Mouse (Mus musculus): ENCODE measurements around the gene Kank1. TPM values are rescaled to one million over a fixed set of nuclear protein-coding genes. Genes with fewer than 3 reads are reported as not detected.

The Kank1 gene
- polyA plus RNA-seq, 1 experiment = 11.3 TPM

DNA sequence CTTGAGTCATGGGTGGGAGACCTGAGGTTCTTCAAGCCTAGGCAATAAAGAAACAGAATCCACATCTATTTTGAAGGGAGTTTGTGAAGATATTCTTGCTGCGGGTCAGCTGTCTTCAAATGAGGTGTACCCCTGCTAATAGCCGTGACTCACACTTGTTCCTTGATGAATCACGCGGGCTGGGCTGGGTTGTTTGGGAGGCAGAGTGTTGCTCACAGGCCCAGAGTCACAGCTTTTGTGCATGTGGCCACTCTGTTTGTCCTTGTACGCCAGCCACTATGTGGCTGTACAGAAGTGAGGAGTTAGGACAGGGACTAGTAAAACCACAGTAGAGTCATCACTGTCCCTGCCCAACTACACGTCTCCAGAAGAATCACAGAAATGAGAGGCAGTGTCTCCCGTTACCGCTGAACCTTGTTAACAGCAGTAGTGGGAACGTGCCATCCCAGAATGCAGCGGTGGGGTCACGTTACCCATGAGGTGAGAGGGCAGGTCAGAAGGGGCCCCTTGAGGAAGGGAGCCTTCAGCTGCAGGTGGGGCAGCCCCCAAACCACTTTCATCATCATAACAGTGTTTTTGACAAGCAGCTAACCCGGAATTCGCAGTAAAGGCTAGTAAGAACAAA lies 191.7 kb downstream of the Kank1 start:
- 87% methylated on average over 13 of the region's 13 CpGs for WGBS

DNA sequence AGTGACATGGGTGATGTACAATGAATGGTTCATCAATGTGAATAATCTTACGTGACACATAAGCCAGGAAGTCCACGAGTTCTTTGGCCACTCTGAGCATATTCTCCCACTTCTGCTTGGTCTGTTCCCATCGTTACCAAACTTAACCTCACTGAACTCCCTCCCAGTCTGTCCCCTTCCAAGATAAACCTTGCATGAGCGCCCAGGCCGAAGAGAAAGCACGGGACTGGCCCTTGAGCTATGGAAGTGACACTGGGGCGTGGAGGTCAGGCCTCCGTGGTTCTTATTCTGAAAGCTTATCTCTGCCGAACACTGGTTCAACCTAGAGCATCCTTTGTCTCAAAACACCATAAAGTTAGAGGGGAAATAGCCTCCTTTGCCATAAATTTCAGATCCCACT lies 194.7 kb downstream of the Kank1 start:
- WGBS = 66% methylated on average over 9 of the region's 9 CpGs
- DNase-seq (ENCODE audit: low read depth, low spot score) = no peak

More for the DNA sequence above, 191.7 kb downstream of the Kank1 start:
- DNase-seq (ENCODE audit: low read depth, low spot score) = no peak

- DNase-seq (ENCODE audit: low read depth, low spot score) = no peak
- WGBS = 74% methylated on average over 7 of the region's 7 CpGs
Observed at GRCm38 (mm10) chr19:25431909-25432308, 195.1 kb downstream of the Kank1 start.

GRCm38 (mm10) chr19:25433169-25433690 lies 196.5 kb downstream of the Kank1 start:
- 79% methylated on average over 7 of the region's 7 CpGs for WGBS
- no peak for DNase-seq (ENCODE audit: low read depth, low spot score)

GRCm38 (mm10) chr19:25434345-25434744 lies 197.6 kb downstream of the Kank1 start:
- WGBS = 90% methylated on average over 7 of the region's 7 CpGs
- DNase-seq (ENCODE audit: low read depth, low spot score) = no peak

DNA sequence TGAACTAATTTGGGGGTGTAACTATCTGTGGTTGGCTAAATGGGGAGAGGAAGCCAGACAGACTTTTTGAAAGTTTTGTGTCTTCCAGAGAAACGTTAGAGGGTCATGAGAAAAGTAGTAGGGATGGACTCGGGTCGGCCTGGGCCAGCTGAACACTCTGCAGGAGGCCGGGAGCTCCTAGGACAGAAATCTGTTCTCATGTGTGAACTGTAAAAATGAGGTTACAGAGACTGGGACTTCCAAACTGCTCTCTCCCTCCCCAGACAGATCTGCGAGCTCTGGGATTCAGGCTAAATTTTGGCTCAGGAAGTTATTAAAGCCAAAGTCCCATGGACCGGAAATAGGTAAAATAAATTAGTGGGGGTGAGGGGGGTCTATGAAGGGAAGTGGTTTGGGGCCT lies 198.0 kb downstream of the Kank1 start:
- 76% methylated on average over 6 of the region's 6 CpGs for WGBS
- no peak for DNase-seq (ENCODE audit: low read depth, low spot score)

GRCm38 (mm10) chr19:25435412-25435811 lies 198.6 kb downstream of the Kank1 start:
- no peak for DNase-seq (ENCODE audit: low read depth, low spot score)
- WGBS = 47% methylated on average over 5 of the region's 5 CpGs

GRCm38 (mm10) chr19:25436175-25436574 lies 199.4 kb downstream of the Kank1 start:
- WGBS = 77% methylated on average over 4 of the region's 4 CpGs
- no peak for DNase-seq (ENCODE audit: low read depth, low spot score)

GRCm38 (mm10) chr19:25436789-25437650 lies 200.2 kb downstream of the Kank1 start:
- DNase-seq (ENCODE audit: low read depth, low spot score) = no peak
- 80% methylated on average over 20 of the region's 20 CpGs for WGBS

DNA sequence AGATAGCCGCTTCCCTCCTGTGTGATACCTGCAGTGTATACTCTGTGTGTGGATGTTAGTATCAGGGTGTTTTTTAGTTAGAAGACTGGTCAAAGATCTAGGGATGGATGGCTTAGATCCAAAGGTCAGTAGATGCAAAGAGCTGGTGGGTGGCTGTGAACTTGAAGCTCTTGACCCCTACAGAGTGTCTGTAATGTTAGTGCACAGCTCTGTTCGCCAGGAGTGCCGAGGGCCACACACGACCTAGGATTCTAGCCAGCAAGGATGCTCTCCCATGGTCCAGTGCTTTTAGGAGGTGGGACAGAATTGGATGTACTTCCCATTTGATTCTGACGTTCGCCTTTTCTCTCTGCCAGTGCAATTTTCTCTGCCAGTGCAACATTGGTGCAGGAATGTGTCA lies 201.5 kb downstream of the Kank1 start:
- no peak for DNase-seq (ENCODE audit: low read depth, low spot score)
- WGBS = 91% methylated on average over 6 of the region's 6 CpGs

DNA sequence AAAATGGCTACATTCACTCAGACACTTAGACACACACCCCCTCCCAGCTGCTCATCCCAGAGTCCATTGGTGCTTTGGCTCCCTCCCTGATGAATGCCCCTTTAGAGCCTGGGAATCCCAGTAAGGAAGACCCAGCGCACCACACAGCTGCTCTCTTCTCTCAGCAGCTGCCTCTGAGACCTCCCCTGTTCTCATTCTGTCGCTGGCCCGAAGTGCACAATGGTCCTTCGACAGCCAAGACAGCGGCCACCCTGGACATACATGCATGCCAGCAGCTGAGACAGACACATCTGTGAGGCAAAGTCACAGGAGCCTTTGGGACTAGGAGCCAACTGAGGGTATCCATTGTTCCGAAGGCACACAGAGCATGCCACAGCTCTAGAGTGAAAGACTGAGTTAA lies 203.0 kb downstream of the Kank1 start:
- 80% methylated on average over 6 of the region's 6 CpGs for WGBS
- DNase-seq (ENCODE audit: low read depth, low spot score) = no peak

- 61% methylated on average over 4 of the region's 4 CpGs for WGBS
- DNase-seq (ENCODE audit: low read depth, low spot score) = no peak
Observed at GRCm38 (mm10) chr19:25440736-25441135, 204.0 kb downstream of the Kank1 start.

GRCm38 (mm10) chr19:25445054-25445453 lies 208.3 kb downstream of the Kank1 start:
- DNase-seq (ENCODE audit: low read depth, low spot score) = peak; percentile 40
- WGBS = 19% methylated on average over 7 of the region's 7 CpGs

DNA sequence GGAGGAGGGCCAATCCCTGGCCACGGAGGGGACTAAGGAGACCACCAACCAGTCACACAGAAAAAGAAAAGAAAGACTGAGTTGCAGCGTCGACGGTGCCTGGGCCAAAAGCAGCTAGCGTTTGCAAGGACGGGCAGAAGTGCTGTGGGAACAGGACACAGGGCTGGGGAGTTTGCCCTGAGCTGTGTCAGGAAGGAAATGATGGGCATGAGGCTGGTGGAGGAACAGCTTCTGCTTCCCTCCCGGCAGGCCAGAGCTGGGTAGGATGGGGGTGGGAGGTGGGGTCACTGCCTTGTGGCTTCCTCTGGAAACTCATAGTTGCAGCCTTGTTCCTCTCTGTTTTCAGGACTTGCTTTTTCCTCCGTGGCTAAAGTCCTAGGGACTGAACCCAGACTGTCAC lies 209.1 kb downstream of the Kank1 start:
- no peak for DNase-seq (ENCODE audit: low read depth, low spot score)
- WGBS = 63% methylated on average over 8 of the region's 8 CpGs

GRCm38 (mm10) chr19:25446683-25447082 lies 209.9 kb downstream of the Kank1 start:
- 69% methylated on average over 2 of the region's 2 CpGs for WGBS
- DNase-seq (ENCODE audit: low read depth, low spot score) = no peak

- WGBS = 37% methylated on average over 5 of the region's 5 CpGs
- no peak for DNase-seq (ENCODE audit: low read depth, low spot score)
Observed at GRCm38 (mm10) chr19:25447373-25447772, 210.6 kb downstream of the Kank1 start.

DNA sequence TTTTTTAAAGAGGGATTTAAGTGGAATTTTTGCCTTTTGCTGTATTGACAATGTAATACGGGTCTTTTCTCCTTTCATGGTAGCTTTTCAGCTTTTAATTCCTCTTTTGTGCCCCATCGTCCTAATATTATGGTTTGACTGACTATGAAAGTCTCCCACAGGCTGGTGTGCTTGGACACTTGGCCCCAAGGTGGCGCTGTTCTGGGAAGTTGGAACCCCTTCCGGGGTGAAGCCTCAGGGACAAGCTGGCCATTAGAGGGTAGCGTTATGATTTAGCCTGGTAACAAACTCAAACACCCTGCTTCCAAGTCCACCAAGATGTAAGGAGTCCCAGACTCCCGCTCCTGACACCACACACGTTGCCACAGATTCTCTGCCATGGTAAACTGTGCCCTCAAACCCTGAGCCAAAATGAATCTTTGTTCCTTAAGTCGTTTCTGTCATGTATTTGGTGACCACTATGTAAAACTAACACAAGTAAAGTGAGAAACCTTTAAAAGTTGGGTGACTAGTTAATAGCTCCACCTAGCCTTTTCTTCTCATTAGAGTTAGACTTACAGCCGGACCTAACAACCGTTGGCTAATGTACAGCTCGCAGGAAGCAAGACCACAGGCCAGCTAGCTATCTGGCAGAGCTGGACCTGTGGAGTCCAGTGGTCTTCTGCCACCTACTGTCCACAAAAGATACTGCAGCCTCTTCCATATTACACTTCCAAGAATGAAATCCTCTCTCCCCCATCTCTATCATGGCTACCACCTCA lies 214.3 kb downstream of the Kank1 start:
- 47% methylated on average over 11 of the region's 11 CpGs for WGBS
- DNase-seq (ENCODE audit: low read depth, low spot score) = peak; percentile 10

DNA sequence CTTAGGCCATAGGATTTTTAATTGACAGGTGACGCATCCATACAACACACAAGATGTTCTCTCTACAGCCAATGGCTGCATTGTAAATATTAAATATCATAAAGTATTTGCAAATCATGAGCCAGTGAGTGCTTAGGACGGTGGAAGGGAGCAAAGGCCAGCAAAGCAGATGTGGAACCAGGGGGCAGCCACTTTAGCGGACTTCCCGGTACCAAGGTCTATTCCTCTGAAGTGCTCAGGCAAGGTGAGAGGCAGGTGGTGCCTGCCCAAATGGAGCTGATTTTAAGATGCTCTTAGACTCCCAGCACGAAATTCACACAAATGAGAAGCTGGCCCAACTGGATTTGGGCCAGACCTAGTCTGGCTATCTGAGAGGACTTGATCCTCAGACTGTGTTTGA lies 216.4 kb downstream of the Kank1 start:
- no peak for DNase-seq (ENCODE audit: low read depth, low spot score)
- WGBS = 62% methylated on average over 5 of the region's 5 CpGs

GRCm38 (mm10) chr19:25460760-25461159 lies 224.0 kb downstream of the Kank1 start:
- 80% methylated on average over 8 of the region's 8 CpGs for WGBS
- no peak for DNase-seq (ENCODE audit: low read depth, low spot score)

All from large intestine, adult 2 months (tissue).